Mouse (Mus musculus) testis, adult 2 months (tissue): Measurements from ENCODE around the gene Faf2. TPM values are rescaled to one million over a fixed set of nuclear protein-coding genes. Genes with fewer than 3 reads are reported as not detected.

Experiments
- H3K27ac ChIP-seq: fragments of 200-500 bp; 2 replicates; pipeline ENCODE4 v1.5.1; 2012; ENCODE audit warnings: low read depth, low read length; ENCODE audit not compliant: control insufficient read depth, insufficient read depth
- H3K27me3 ChIP-seq: fragments of 200-500 bp; 2 replicates; pipeline ENCODE4 v1.6.1; 2012; ENCODE audit warnings: mild to moderate bottlenecking, low read length, moderate library complexity; ENCODE audit not compliant: control insufficient read depth, insufficient read depth
- H3K36me3 ChIP-seq: fragments of 200-500 bp; 2 replicates; pipeline ENCODE4 v1.6.1; 2012; ENCODE audit warnings: mild to moderate bottlenecking, low read length; ENCODE audit not compliant: control insufficient read depth, insufficient read depth
- H3K4me1 ChIP-seq: fragments of 200-500 bp; 2 replicates; pipeline ENCODE4 v1.6.1; 2012; ENCODE audit warnings: low read length; ENCODE audit not compliant: control insufficient read depth, insufficient read depth
- H3K4me3 ChIP-seq: fragments of 200-500 bp; 2 replicates; pipeline ENCODE4 v1.5.1; 2012; ENCODE audit warnings: low read depth, mild to moderate bottlenecking, low read length, moderate library complexity, mixed read lengths; ENCODE audit not compliant: control insufficient read depth
- CTCF ChIP-seq: fragments of 200-500 bp; IDR thresholded peaks from 2 replicates; pipeline ENCODE4 v1.5.1; 2012; ENCODE audit warnings: low read depth, mild to moderate bottlenecking, inconsistent platforms, low read length, moderate library complexity; ENCODE audit not compliant: control insufficient read depth, insufficient read depth, insufficient replicate concordance
- POLR2A ChIP-seq: fragments of 200-500 bp; IDR thresholded peaks from 2 replicates; pipeline ENCODE4 v1.6.1; 2012; ENCODE audit warnings: low read depth, mild to moderate bottlenecking, inconsistent platforms, low read length, moderate library complexity; ENCODE audit not compliant: control insufficient read depth
- polyA plus RNA-seq: library from polyadenylated mRNA; depleted of rRNA; stranded (reverse); fragments of >200 nt; gene quantifications from 2 replicates; pipeline ENCODE4 v1.2.3, GENCODE M21; 2012; rRNA removed

Gene Faf2
- polyA plus RNA-seq, 1 experiment: 31.8 TPM

DNA sequence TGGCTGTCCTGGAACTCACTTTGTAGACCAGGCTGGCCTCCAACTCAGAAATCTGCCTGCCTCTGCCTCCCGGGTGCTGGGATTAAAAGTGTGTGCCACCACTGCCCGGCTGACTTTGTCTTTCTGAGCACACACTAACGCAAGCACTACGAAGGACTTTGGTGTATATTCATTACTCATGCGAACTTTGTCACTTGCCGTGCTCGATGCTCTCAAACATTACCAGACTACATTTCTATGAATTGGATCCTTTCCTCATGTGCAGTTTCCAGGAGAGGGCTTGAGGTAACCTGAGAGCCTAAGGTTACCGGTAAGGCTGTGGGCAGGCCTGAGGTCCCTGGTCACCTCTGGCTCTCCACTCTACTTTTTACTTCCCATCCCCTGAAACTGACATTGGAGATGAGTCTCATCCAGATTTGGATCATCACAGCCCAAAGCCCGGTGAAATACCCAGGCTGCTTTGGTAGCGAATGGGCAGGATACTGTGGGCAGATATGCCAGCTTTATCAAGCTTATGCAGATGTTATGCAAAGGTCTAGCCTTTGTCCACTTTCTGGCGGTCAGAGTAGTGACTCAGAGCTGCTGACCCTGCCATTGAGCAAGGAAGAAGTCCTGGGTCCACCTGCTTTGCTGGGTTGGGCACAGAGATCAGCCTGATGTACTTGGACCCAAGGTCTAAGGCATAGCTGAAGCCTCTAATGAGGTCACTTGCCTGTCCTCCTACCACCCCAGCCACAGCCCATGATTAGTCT, 74.1 kb downstream of the Faf2 start:
- Histone ChIP-seq H3K27ac (no peak overlapping the region), H3K36me3 (no peaks in the 10 kb centered on the region), H3K27me3 (no peaks in the 10 kb centered on the region), H3K4me1 (peaks cover 17% of the 10 kb centered on the region), H3K4me3 (no peak overlapping the region)
- TF ChIP-seq CTCF (no peak), POLR2A (no peak)

- H3K4me1 ChIP-seq: no peaks in the 10 kb centered on the region
- TF ChIP-seq POLR2A: no peak
- TF ChIP-seq CTCF: no peak
- no peak within 1 kb of the TSS for H3K4me3 ChIP-seq
- H3K27me3 ChIP-seq: no peaks in the 10 kb centered on the region
- no peaks in the 10 kb centered on the region for H3K36me3 ChIP-seq
- H3K27ac ChIP-seq: no peak within 1 kb of the TSS
These were observed 79.7 kb downstream of the Faf2 start, which contains the start of gene Cdhr2 for GRCm38 (mm10) chr13:54701243-54701642. Gene Cdhr2, plus strand, starts transcription at chr13:54701461.

DNA sequence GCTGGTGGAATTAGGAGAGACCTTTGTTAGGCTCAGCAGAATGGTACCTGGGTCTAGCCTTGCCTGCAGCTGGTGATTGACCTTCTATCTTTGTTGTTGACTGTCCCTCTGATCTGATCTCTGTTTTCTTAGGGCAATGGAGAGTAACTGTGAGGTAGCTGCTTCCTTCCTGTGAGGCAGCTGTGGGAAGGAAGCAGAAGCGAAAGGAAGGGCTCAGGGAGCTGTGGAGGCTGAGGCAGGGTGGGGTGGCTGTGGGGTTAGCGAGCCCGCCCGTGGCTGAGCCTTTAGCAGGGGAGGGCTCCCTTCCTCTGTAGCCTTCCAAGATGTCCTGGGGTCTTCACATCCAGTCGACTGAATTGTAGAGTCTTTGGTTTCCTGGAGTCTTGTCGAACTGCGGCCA, 80.9 kb downstream of the Faf2 start:
- H3K4me3 ChIP-seq: no peak overlapping the region
- H3K27ac ChIP-seq: no peak overlapping the region
- no peaks in the 10 kb centered on the region for H3K4me1 ChIP-seq
- TF ChIP-seq CTCF (no peak), POLR2A (no peak)
- no peaks in the 10 kb centered on the region for H3K36me3 ChIP-seq
- H3K27me3 ChIP-seq: no peaks in the 10 kb centered on the region

DNA sequence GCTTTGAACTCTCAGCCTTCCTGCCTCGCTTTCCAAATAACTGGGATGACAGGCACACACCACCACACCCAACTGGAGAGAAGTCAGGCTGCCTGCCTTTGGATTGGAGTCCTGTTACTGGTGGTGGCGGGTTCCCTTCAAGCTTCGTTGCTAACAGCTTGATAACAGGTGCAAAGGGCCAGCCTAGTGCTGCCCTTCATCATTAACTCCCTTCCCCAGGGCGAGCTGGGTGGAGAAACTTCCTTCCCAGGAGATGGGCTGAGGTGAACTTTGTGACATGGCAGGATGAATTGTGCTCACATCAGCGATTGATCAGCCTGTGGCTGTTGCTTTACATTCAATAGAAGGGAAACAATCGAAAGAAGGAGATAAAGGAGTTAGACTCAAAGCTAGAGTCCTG, 83.3 kb downstream of the Faf2 start:
- TF ChIP-seq POLR2A: no peak
- no peaks in the 10 kb centered on the region for H3K36me3 ChIP-seq

DNA sequence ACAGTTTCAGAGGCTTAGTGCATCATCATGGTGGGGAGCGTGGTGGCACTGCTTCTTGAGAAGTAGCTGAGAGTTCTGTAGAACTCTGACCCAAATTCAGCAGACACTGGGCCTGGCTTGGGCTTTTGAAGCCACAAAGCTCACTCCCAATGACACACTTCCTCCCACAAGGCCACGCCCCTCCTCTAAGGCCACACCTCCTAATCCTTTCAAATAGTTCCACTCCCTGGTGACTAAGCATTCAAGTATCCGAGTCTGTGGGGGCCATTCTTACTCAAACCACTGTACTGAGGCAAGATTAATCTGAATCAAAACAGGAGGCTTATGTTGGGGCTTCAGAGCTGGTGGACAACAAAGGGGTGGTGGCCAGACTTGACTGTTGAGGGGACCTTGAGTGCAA, 89.3 kb downstream of the Faf2 start:
- TF ChIP-seq CTCF: no peak
- no peak for TF ChIP-seq POLR2A

More for the DNA sequence above, 83.3 kb downstream of the Faf2 start:
- no peaks in the 10 kb centered on the region for H3K4me1 ChIP-seq
- H3K27ac ChIP-seq: no peak overlapping the region
- H3K27me3 ChIP-seq: no peaks in the 10 kb centered on the region
- no peak overlapping the region for H3K4me3 ChIP-seq

More for the DNA sequence above, 89.3 kb downstream of the Faf2 start:
- Histone ChIP-seq H3K27ac (no peak overlapping the region), H3K27me3 (no peaks in the 10 kb centered on the region), H3K4me1 (no peaks in the 10 kb centered on the region), H3K36me3 (no peaks in the 10 kb centered on the region), H3K4me3 (no peak overlapping the region)

Other genes with a start within 250 kb of the Faf2 start
- gene Thoc3, start 152.9 kb upstream of the Faf2 start, polyA plus RNA-seq: 14.0 and 15.7 TPM in 2 replicates
- gene Simc1, start 118.0 kb upstream of the Faf2 start, polyA plus RNA-seq: 22.5 and 23.3 TPM in 2 replicates
- 59.8 and 60.8 TPM in 2 replicates for gene 4833439L19Rik, start 56.3 kb upstream of the Faf2 start, polyA plus RNA-seq
- gene Arl10, start 46.8 kb upstream of the Faf2 start, polyA plus RNA-seq: 1.8 and 2.3 TPM in 2 replicates
- gene Nop16, start 31.7 kb upstream of the Faf2 start, polyA plus RNA-seq: 8.2 and 10.7 TPM in 2 replicates
- 87.3 and 112 TPM in 2 replicates for gene Higd2a, start 31.6 kb upstream of the Faf2 start, polyA plus RNA-seq
- gene Cltb, start 10.4 kb upstream of the Faf2 start, polyA plus RNA-seq: 12.5 and 12.7 TPM in 2 replicates
- 418 and 439 TPM in 2 replicates for gene Rnf44, start 72.1 kb downstream of the Faf2 start, polyA plus RNA-seq
- 1.1 and 1.5 TPM in 2 replicates for gene Cdhr2, start 79.7 kb downstream of the Faf2 start, polyA plus RNA-seq
- 0.02 and 0.06 TPM in 2 replicates for gene Gprin1, start 128.1 kb downstream of the Faf2 start, polyA plus RNA-seq
- gene Sncb, start 144.8 kb downstream of the Faf2 start, polyA plus RNA-seq: 1.2 and 2.0 TPM in 2 replicates
- 0.43 and 0.51 TPM in 2 replicates for gene Eif4e1b, start 162.2 kb downstream of the Faf2 start, polyA plus RNA-seq
- 12.4 and 14.3 TPM in 2 replicates for gene Tspan17, start 167.6 kb downstream of the Faf2 start, polyA plus RNA-seq